Mouse (Mus musculus) hematopoietic stem cell, adult 5-6 weeks (primary cell): ENCODE measurements around the gene Cabp2. TPM values are rescaled to one million over a fixed set of nuclear protein-coding genes. Genes with fewer than 3 reads are reported as not detected.
"Not testable (repeated sequence)": the region's sequence is repeated elsewhere in the genome, so short reads cannot be mapped to it uniquely, and the experiment has no call there.

ENCODE experiments used
- ATAC-seq, 2 experiments: fragments of 125-278 bp in 1 of 2; replicated peaks in 1 of 2; 2 replicates each; pipeline ENCODE4 v1.8.0; 2016 to 2017; ENCODE audit warnings: inconsistent platforms in 2 of 2, mild to moderate bottlenecking in 2 of 2, moderate number of reproducible peaks in 2 of 2, low read depth in 1 of 2, moderate TSS enrichment in 1 of 2; ENCODE audit not compliant: low FRiP score in 2 of 2, poor library complexity in 2 of 2, severe bottlenecking in 2 of 2, insufficient read depth in 1 of 2, low TSS enrichment in 1 of 2
- total RNA-seq: library from RNA; stranded (forward); fragments of 172-1452, 232-1000 nt; gene quantifications from 2 replicates; pipeline ENCODE4 v1.2.3, GENCODE M21; 2017

Gene Cabp2
- total RNA-seq, result not detected in 2 replicates

DNA sequence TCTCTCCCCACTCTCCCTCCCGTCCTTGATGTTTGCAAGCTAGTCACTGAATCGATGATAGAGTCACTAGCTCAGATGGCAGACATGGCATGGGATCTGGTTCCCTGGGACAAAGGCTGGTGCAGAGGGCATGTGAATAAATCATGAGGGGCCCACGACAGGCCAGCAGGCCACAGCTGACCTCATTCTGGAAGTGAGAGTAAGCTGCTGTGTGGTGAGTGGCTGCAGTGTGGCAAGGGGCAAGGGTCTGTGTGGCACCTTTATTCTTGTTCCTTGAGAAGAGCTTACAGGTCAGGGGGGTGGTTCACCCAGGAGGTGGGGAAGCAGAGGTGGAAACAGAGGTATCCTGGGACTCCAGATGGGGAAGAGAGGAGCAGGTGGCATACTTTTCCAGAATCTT lies at the start of gene Cabp2:
Gene Cabp2 (plus strand): TSS at position 185 of the 400 bp plus-strand sequence.
- ATAC-seq, result no peak

DNA sequence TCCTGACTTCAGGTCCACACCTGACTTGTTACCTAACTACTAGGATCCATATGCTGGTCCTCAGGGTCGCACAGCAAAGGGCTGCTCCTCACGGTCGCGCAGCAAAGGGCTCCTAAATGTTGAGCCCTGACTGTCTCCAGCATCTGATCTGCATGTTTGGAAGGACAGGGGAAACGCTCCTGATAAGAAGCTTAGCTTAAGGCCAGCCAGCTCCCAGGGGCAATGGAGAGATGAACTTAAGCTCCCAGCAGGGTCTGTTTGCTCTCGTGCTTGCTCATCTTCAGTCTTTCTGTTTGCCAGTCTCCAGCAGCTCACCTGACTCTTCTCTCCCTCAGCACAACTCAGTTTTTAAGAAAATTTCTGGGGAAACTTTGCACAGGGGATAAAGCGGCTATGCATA lies 48.7 kb upstream of the Cabp2 start:
- no peak for ATAC-seq

- ATAC-seq, result no peak
These were observed 48.1 kb upstream of the Cabp2 start for GRCm38 (mm10) chr19:4033298-4033697.

- ATAC-seq, result no peak
These were observed 47.6 kb upstream of the Cabp2 start for GRCm38 (mm10) chr19:4033742-4034141.

GRCm38 (mm10) chr19:4036327-4037045 lies 44.9 kb upstream of the Cabp2 start:
- ATAC-seq, result no peak

DNA sequence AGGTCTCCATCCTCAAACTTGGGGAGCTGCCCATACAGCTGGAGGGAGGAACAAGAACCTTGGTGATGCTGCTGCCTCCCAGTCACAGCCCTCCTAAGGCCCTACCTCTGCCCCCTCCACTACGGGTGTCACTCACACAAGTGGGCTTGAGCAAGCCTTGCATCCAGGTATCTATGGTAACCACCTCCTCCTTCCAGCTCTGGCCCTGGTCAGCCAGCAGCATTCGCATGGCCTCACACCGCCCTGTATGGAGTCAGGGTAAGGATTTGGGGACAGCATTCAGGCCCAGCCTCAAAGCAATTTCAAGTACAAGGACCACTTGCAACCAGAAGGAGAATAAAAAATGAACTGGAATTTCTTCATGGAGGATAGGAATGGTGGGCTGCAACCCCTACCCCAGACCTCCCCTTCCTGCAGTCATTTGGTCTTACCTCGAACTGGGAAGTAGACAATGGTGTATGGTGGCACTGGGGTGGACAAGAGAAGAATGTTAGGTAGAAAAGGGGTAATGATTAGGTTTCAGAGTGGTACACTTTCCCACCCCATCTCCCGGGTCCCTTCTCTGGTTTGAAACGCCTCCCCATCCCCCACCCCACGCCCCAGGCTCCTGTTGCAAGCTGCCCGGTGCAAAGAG lies 44.1 kb upstream of the Cabp2 start:
- not testable (repeated sequence) for ATAC-seq

- ATAC-seq, result peak; percentile 90 to 99
These were observed 43.6 kb upstream of the Cabp2 start, which contains the start of gene Gstp1 for GRCm38 (mm10) chr19:4037788-4038232. Gene Gstp1 (minus strand): TSS chr19:4037985.

DNA sequence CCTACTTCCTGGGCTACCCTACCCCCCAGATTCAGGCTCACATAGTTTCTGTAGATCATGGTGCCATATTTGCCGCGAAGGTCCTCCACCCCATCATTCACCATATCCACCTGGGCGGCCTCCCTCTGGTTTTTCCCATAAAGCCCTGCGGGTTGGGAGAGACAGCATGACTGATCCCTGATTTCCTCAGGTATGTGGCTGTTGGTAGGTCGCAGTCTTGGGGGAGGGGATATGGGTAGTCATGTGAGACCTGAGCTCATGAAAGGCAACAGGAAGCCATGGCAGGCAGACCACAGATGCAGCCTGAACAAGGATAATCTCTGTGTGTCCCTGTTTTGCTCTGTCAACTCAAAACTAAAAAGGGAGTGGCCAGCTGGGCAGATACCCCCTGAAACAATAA lies 40.4 kb upstream of the Cabp2 start:
- ATAC-seq, result not testable (repeated sequence)

DNA sequence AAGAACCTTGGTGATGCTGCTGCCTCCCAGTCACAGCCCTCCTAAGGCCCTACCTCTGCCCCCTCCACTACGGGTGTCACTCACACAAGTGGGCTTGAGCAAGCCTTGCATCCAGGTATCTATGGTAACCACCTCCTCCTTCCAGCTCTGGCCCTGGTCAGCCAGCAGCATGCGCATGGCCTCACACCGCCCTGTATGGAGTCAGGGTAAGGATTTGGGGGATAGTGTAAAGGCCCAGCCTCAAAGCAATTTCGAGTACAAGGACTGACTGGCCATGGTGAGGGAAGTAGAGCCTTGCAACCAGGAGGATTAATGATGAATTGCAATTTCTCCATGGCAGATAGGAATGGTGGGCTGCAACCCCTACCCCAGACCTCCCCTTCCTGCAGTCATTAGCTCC lies 39.9 kb upstream of the Cabp2 start:
- ATAC-seq, result not testable (repeated sequence)

GRCm38 (mm10) chr19:4042124-4042523 lies 39.3 kb upstream of the Cabp2 start:
- ATAC-seq, result no peak

- not testable (repeated sequence) for ATAC-seq
These were observed 37.3 kb upstream of the Cabp2 start for GRCm38 (mm10) chr19:4044109-4044508.

DNA sequence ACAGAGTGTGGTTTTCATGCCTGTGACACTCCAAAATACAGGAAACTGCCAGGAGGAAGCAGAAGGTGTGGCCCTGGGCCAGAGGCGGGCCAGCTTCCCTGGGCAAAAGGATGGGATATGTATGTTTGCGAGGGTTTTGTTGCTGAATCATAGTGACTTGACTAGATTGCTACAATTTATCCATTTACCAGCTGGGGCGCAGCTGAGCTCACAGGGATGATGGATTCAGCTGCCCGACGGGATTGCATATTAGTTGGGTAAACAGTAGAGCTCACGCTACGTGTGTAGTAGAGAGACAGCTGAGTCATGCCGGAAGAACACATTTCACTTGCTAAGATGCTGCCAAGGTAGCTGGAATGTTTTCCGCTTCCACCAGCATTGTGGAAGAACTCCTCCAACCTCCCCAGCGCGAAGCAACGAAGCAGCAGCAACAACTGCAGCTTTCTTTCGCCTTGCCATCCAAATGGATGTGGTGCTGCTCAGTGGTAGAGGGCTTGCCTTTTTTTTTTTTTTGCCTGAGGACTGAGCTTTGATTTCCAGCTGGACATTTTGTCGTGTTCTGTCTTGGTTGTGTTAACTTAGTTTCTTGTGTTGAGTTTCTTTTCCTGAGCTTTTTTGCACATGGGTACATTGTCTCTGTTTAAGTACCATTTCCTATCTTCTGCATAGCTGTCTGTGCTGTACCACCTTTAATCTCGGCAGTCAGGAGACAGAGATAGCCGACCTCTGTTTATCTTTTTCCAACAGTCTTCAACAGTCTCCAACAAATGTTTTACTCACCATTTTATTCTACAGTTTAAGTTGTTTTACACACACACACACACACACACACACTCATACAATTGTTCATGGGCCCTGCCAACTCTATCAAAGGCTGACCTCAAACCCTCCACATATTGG lies 35.2 kb upstream of the Cabp2 start, which contains the start of gene Gstp2:
Gene Gstp2 (minus strand): TSS at position 58 of the 900 bp plus-strand sequence.
- ATAC-seq, result peak; percentile 53 to 83; a peak in 2 of 4 replicates

DNA sequence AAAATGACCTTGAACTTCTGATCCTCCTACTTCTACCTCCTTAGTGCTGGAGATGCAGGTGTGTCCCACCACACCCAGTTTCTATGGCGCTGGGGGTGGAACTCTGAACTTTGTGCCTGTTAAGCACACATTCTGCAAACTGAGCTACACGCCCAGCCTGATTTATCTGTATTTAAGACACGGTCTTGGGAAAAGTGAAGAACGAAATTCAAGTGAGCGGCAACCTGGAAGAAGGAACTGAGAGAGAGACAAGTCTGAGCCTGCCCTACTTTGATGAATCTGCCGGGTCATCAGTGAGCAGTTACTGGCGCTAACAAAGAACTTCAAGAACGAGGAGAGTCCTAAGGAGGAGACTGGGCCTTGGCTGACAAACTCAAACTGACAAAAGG lies 34.5 kb upstream of the Cabp2 start:
- ATAC-seq, result no peak

- 0 out of 4 replicates have a peak, but pooled peaks of 1 of the 2 experiments have one; percentile 53 for ATAC-seq
These were observed 33.5 kb upstream of the Cabp2 start for GRCm38 (mm10) chr19:4047859-4048258.

DNA sequence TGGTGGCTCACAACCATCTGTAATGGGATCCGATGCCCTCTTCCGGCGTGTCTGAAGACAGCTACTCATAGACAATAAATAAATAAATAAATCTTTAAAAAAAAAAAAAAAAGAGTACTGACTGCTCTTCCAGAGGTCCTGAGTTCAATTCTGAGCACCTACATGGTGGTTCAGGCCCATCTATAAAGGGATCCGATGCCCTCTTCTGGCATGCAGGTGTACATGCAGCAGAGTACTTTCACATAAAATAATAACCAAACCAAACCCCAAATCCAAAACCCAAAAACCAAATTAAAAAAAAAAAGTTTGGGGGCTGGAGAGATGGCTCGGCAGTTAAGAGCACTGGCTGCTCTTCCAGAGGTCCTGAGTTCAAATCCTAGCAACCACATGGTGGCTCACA lies 32.3 kb upstream of the Cabp2 start:
- not testable (repeated sequence) for ATAC-seq

GRCm38 (mm10) chr19:4051016-4051415 lies 30.4 kb upstream of the Cabp2 start:
- ATAC-seq, result no peak

- ATAC-seq, result peak in 1 of 2 experiments; percentile 47; a peak in 1 of 4 replicates
These were observed 29.4 kb upstream of the Cabp2 start for GRCm38 (mm10) chr19:4051741-4052515.
